Mouse (Mus musculus) bone marrow, adult 2 months (tissue): ENCODE measurements around the gene Scn4a. TPM values are rescaled to one million over a fixed set of nuclear protein-coding genes. Genes with fewer than 3 reads are reported as not detected.
A peak's percentile ranks its signal among the peaks of the same experiment; 100 is the strongest.

ENCODE experiments used
- H3K27ac ChIP-seq: fragments of 200-500 bp; 2 replicates; pipeline ENCODE4 v1.5.1; 2012; ENCODE audit warnings: low read depth, mild to moderate bottlenecking, control low read depth, inconsistent platforms, low read length; ENCODE audit not compliant: control insufficient read depth, poor library complexity, insufficient read depth
- H3K4me1 ChIP-seq: fragments of 200-500 bp; 2 replicates; pipeline ENCODE4 v1.6.1; 2011; ENCODE audit warnings: low read length; ENCODE audit not compliant: control insufficient read depth, insufficient read depth
- H3K4me3 ChIP-seq: fragments of 200-500 bp; replicated peaks from 2 replicates; pipeline ENCODE3; 2011; ENCODE audit warnings: mild to moderate bottlenecking, low read depth, low read length, control low read depth; ENCODE audit not compliant: control insufficient read depth
- CTCF ChIP-seq: fragments of 200-500 bp; IDR thresholded peaks from 2 replicates; pipeline ENCODE4 v1.5.1; 2011; ENCODE audit warnings: low read length, control low read depth; ENCODE audit not compliant: control insufficient read depth, insufficient read depth
- POLR2A ChIP-seq: fragments of 200-500 bp; IDR thresholded peaks from 2 replicates; pipeline ENCODE4 v1.6.1; 2011; ENCODE audit warnings: low read depth, mild to moderate bottlenecking, control low read depth, low read length, borderline replicate concordance; ENCODE audit not compliant: control insufficient read depth
- WGBS: fragments of 180-500 bp; shearing (Covaris S2); methylation state at CpG from one replicate; pipeline ENCODE4 v1.1.7; 2018; 5-methylcytosine and 5-hydroxymethylcytosine counted together
- polyA plus RNA-seq: library from polyadenylated mRNA; stranded (reverse); fragments of >200 nt; gene quantifications from 2 replicates; pipeline ENCODE4 v1.2.4, GENCODE M21; 2011; ENCODE audit warnings: low replicate concordance; ENCODE audit not compliant: missing spikeins, insufficient read depth, insufficient read length

Scn4a gene
- polyA plus RNA-seq, 1 experiment: 1.6 TPM

- Histone ChIP-seq H3K4me3 (no peak overlapping the region), H3K27ac (peak overlapping the region; percentile 38), H3K4me1 (peaks cover 7% of the 10 kb centered on the region; the same call in 1 of the 2 replicates)
- WGBS: 22% methylated on average over 3 of the region's 3 CpGs
- TF ChIP-seq POLR2A: no peak
- TF ChIP-seq CTCF: no peak
These were observed 84.0 kb downstream of the Scn4a start for GRCm38 (mm10) chr11:106269060-106269431.

Other genes starting within 250 kb of the Scn4a start
- gene Gm10840, start 192.4 kb downstream of the Scn4a start, polyA plus RNA-seq: not detected in 2 replicates
- gene Limd2, start 192.4 kb downstream of the Scn4a start, polyA plus RNA-seq: 45.8 and 98.2 TPM in 2 replicates
- 9.2 and 21.7 TPM in 2 replicates for gene Strada, start 151.1 kb downstream of the Scn4a start, polyA plus RNA-seq
- 24.4 and 27.9 TPM in 2 replicates for gene Ccdc47, start 136.9 kb downstream of the Scn4a start, polyA plus RNA-seq
- 20.2 and 33.5 TPM in 2 replicates for gene Ddx42, start 136.4 kb downstream of the Scn4a start, polyA plus RNA-seq
- gene Ftsj3, start 97.2 kb downstream of the Scn4a start, polyA plus RNA-seq: 27.2 and 48.5 TPM in 2 replicates
- gene Psmc5, start 97.1 kb downstream of the Scn4a start, polyA plus RNA-seq: 74.3 and 96.0 TPM in 2 replicates
- gene Smarcd2, start 80.3 kb downstream of the Scn4a start, polyA plus RNA-seq: 52.2 and 76.9 TPM in 2 replicates
- not detected in 2 replicates for gene Tcam1, start 76.6 kb downstream of the Scn4a start, polyA plus RNA-seq
- gene Gh, start 51.4 kb downstream of the Scn4a start, polyA plus RNA-seq: not detected in 2 replicates
- 130 and 270 TPM in 2 replicates for gene Cd79b, start 38.5 kb downstream of the Scn4a start, polyA plus RNA-seq
- gene Prr29, start 12.2 kb upstream of the Scn4a start, polyA plus RNA-seq: not detected in 2 replicates
- 6.2 and 23.4 TPM in 2 replicates for gene Icam2, start 34.8 kb upstream of the Scn4a start, polyA plus RNA-seq
- gene Ern1, start 134.6 kb upstream of the Scn4a start, polyA plus RNA-seq: 4.4 and 13.4 TPM in 2 replicates